ENCODE assay signal across 8 mouse cellular contexts in genomic region chr2:24949421-24950188, GRCm38 (mm10). TPM values are rescaled to one million over a fixed set of nuclear protein-coding genes. Genes with fewer than 3 reads are reported as not detected.
DNase-seq lines count a peak whose midpoint lies in the region; ATAC-seq and TF ChIP-seq lines count a peak whose summit lies in the region.

Zmynd19 (plus strand) TSS chr2:24949792.

- TF ChIP-seq CTCF in Patski (IDR thresholded peaks at IDR 0.05): no peak

- peak within 1 kb of the TSS; percentile 94 for H3K4me2 ChIP-seq in hindbrain, embryonic 14.5 days (replicated peaks)

- H3K27ac ChIP-seq in hindbrain, embryonic 14.5 days: peak within 1 kb of the TSS; percentile 80

- peak; percentile 96 for ATAC-seq in Patski
- ATAC-seq in hindbrain, embryonic 14.5 days (ENCODE audit: low FRiP score): peak; percentile 98

- H3K4me3 ChIP-seq in hindbrain, embryonic 14.5 days (replicated peaks; ENCODE audit: low read length): peak within 1 kb of the TSS; percentile 99

- H3K27me3 ChIP-seq in Patski: no peaks in the 10 kb centered on the region
- no peaks in the 10 kb centered on the region for H3K27me3 ChIP-seq in hindbrain, embryonic 14.5 days (ENCODE audit: control insufficient read depth, insufficient read depth, low read length)

- H3K4me1 ChIP-seq in hindbrain, embryonic 14.5 days (replicated peaks; ENCODE audit: control insufficient read depth, insufficient read depth, low read length): peaks cover 16% of the 10 kb centered on the region; the same call in 1 of the 2 replicates

- in situ Hi-C loops in Patski (cut with MboI; ENCODE audit: low pct_unique_long_range_greater_than_20kb): no loop called here

- CTCF ChIA-PET in Patski (lab: Charles Lee): interaction anchor here (1.0 to 1.6 kb wide), 5 partner anchors 10 to 28 kb away, joined by 3 to 7 read pairs (median 5); partner anchors contain the start of genes Arrdc1 and Dph7

- H3K9ac ChIP-seq in hindbrain, embryonic 14.5 days: peak within 1 kb of the TSS; percentile 92

- no peaks in the 10 kb centered on the region for H3K9me3 ChIP-seq in hindbrain, embryonic 14.5 days (ENCODE audit: control insufficient read depth, low read length)

- H3K36me3 ChIP-seq in hindbrain, embryonic 14.5 days (replicated peaks; ENCODE audit: control insufficient read depth, insufficient read depth): peaks cover 31% of the 10 kb centered on the region

- WGBS in hindbrain, embryonic 14.5 days: under 1% methylated on average over 93 of the region's 108 CpGs

- POLR2A ChIA-PET in Patski (lab: Charles Lee): interaction anchor here (0.7 to 0.9 kb wide), 2 partner anchors 30 to 261 kb away, joined by 3 to 4 read pairs; partner anchors contain the start of gene Ehmt1

- no peak for DNase-seq in Patski (ENCODE audit: low read depth, low spot score)
- DNase-seq in cerebellum, postnatal 14 days: peak; percentile 99 to 100
- peak; percentile 97 for DNase-seq in frontal cortex, postnatal 25 days (ENCODE audit: low spot score in 2 of 2)
- peak; percentile 98 for DNase-seq in hindbrain, embryonic 14.5 days (ENCODE audit: low spot score)
- peak; percentile 97 for DNase-seq in layer of hippocampus, postnatal 36 days
- peak; percentile 98 for DNase-seq in lung, postnatal 36 days
- DNase-seq in retina, postnatal 1 day: peak; percentile 98
- DNase-seq in urinary bladder, adult 18-20 months (ENCODE audit: low spot score in 2 of 2): peak; percentile 95 to 98

RNA-seq across cellular contexts. Expression of gene Zmynd19, which starts in this region (rescaled TPM):
- 31.1 TPM for polyA plus RNA-seq in Patski (2021)
- 23.4 and 23.9 TPM in 2 replicates for polyA plus RNA-seq in hindbrain, embryonic 14.5 days (2014; fragmentation: Nextera tagmentation; extraction: Ambion mirVana)
- total RNA-seq in layer of hippocampus, postnatal 36 days (2021): 10 to 100 TPM; 40.4 to 43.4 TPM
